Mouse (Mus musculus) adrenal gland, postnatal 36 days (tissue): ENCODE data around the gene Rcc1. TPM values are rescaled to one million over a fixed set of nuclear protein-coding genes. Genes with fewer than 3 reads are reported as not detected.

Experiments
- DNase-seq, 2 experiments: peaks; one replicate each; pipeline ENCODE4 v3.0.0; 2021; ENCODE audit warnings: mixed read lengths in 1 of 2
- long read RNA-seq, 2 experiments: library from polyadenylated mRNA; stranded (forward); transcript quantifications; one replicate each; pipeline ENCODE4 v2.0.0; 2021; ENCODE audit warnings: borderline sequencing depth in 2 of 2
- total RNA-seq, 2 experiments: library from RNA; stranded (reverse); gene quantifications; 2 replicates each; pipeline ENCODE4 v1.2.3; 2021

The Rcc1 gene
- total RNA-seq = 10 to 100 TPM; 14.7 to 16.8 TPM
- long read RNA-seq, experiment 1, transcript Rcc1-202 (10 exons, 2,285 nt) = major isoform, 20 of 33 reads
- long read RNA-seq, experiment 1, transcript Rcc1-201 (11 exons, 2,278 nt) = minor isoform, 6 of 33 reads
- long read RNA-seq, experiment 1, partial matches to known transcripts = 0 of 33 reads
- long read RNA-seq, experiment 1, other reads (novel, unspliced or antisense) = 7 of 33 reads
- long read RNA-seq, experiment 2, transcript Rcc1-202 (10 exons, 2,285 nt) = major isoform, 6 of 15 reads
- long read RNA-seq, experiment 2, partial matches to known transcripts = 5 of 15 reads
- long read RNA-seq, experiment 2, other reads (novel, unspliced or antisense) = 3 of 15 reads

GRCm38 (mm10) chr4:132353481-132353885 lies at the start of gene Rcc1:
Gene Rcc1 (minus strand): TSS chr4:132353605.
- DNase-seq = peak; percentile 91 to 92

- DNase-seq = no peak
Observed at GRCm38 (mm10) chr4:132401016-132401415, 47.6 kb upstream of the Rcc1 start.

DNA sequence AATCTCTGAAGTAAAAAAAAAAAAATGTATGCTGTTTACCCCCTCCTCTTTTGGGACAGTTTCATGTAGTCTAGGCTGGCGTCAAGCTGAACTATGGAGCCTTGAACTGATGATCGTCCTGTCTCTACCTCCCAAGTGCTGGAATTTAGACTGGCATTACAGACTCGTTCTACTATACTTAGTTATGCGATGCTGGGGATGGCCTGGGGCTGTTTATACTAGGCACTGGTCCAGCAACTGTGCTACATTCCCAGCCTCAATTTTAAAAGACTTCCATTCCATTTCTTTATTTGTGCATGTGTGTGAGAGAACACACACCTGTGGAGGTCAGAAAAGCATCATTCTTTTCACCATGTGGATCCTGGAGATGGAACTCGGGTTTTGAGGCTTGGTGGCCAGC lies 45.5 kb upstream of the Rcc1 start:
- no peak for DNase-seq

DNA sequence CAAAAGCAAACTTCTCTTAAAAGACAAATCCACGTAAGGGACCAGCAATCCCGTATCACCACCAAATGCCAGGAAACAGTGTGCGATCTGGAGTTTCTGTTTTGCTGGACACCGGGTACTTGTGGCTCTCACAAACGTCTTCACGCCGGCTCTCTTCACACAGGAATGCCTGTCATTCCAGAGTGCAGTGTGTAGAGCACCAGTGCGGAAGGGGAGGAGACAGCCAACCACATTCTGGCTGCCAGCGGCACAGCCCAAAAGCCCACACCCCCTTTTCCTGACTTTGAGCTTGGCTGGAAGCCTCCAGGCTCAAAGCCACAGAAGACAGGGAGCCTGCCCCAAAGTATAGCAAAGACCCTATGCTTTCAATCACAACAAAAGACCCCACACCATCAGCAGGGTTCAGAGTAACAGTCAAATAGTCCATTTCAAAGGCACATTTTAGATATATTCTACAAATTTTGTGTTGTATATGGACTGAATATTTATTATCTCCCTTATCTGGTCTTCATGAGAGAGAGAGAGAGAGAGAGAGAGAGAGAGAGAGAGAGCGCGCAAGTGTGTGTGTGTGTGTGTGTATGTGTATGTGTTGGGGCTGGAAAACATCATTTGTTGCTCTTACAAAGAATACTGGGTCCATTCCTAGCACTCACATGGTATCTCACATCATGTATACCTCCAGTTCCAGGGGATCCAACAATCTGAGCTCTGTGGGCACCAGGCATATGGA lies 44.8 kb upstream of the Rcc1 start:
- DNase-seq = peak; percentile 87 to 89

GRCm38 (mm10) chr4:132397120-132397519 lies 43.7 kb upstream of the Rcc1 start:
- no peak for DNase-seq

DNA sequence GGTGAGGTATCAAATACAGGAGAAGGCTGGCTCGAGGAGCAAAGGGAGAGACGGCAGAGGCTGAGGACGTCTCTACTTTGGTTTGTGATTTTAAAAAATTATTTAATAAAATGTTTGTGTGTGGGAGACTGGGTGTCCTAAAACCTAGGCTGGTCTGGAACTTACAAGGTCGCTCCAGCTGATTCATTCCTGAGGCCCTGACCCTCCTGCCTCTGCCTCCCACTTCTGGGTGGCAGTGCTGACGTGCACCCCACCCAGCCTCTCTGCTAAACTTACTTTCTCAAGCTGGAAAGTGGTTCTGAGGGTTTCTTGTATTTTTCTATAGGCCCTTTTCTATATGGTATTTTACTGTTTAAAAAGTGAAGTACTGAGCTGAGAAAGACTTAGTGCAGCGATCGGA lies 42.8 kb upstream of the Rcc1 start:
- peak; percentile 56 to 62 for DNase-seq

GRCm38 (mm10) chr4:132391063-132391740 lies 37.8 kb upstream of the Rcc1 start:
- DNase-seq = no peak

DNA sequence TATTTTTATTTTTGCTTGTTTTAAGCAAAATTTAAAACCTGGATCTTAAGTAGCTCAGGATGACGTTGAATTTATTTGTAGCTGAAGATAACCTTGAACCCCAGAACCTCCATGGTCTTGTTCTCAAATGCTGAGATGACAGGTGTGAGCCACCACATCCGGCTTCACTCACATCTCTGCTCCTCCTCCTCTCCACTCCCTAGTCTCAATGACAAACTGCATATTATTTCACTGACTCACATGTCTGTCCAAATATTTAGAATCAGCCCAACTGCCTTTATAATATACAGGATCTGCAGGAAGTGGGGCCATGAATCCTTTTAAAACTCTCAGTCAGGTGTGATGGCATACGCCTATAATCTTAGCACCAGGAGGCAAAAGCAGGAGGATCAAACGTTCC lies 35.9 kb upstream of the Rcc1 start:
- peak in 1 of 2 experiments; percentile 11 for DNase-seq

DNA sequence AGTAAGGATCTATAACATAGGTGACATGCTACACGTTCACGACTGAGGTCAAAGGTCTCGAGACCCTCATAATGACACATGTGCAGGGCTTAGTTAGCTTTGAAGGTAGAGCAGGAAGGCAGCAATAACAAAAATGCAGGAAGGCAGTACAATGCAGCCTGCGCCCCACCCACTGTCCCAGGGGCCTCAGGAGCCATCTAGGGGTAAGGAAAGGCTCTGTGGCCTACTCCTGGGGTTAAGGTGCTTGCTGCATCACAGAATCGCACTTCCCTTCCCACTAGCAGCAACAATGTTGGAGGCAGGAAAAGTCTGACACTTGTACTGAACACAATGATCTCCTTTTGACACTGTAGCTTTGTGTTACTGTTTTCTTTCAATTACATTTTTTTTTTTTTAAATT lies 34.2 kb upstream of the Rcc1 start:
- DNase-seq = peak in 1 of 2 experiments; percentile 19

DNA sequence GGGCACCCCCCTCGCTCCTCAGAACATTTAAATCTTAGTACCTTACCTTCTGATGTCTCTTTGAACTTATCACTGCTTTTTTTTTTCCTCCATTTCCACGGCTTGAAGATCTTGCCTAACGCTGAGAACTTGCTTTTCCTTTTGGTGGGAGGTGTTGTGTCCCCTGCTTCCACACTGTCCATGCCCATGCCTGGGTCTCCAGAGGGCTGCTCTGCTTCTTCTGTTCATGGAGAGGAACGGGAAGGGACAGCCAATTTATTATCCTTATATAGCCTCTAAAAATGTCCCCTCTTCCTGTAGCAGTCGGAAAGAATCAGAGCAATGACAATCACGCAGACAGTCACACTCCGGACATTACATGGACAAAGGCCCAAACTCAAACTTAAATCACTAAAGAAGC lies 33.4 kb upstream of the Rcc1 start:
- peak in 1 of 2 experiments; percentile 12 for DNase-seq

DNA sequence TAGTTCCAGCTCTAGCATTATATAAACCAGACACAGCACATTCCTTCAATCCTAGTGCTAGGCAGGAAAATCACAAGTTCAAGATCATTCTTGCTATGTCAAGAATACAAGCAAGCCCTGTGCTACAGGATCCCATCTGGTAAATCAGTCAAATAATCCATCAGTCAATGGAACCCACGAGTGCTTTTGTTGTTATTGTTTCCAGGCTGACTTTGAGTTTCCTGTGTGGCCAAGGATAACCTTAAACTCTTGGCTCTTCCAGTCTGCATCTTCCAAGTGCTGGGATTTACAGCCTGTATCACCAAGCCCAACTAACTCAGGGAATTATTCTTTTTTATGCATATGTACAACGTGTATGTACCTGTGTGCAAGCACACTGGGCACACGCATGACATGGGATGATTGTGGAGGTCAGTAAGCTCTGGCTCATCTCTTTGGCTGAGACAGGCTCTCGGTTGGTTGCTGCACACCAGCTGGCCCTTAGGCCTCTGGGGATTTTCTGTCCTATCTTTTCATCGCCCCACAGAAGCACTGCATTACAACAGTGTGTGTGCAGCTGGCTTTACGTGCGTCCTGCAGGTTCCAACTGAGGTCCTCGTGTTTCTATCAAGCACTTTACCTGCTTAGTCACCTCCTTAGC lies 32.5 kb upstream of the Rcc1 start:
- DNase-seq = no peak

DNA sequence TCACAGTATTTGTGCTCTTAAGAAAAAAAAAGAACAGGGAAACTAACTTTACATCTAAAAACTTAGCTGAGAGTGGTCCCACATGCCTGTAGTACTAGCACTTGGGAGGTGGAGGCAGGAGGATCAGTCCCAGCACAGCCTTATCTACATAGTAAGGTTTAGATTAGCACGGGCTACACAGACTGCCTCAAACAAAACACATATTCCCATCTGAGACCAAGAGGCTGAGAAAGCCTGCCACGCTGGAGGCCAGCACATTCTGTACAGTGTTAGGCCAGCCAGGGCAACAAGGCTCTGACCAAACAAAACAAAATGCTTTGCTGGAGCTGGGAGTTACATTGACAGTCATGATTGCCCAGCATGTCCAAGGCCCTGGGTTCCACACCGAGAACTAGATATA lies 30.1 kb upstream of the Rcc1 start:
- DNase-seq = no peak

DNA sequence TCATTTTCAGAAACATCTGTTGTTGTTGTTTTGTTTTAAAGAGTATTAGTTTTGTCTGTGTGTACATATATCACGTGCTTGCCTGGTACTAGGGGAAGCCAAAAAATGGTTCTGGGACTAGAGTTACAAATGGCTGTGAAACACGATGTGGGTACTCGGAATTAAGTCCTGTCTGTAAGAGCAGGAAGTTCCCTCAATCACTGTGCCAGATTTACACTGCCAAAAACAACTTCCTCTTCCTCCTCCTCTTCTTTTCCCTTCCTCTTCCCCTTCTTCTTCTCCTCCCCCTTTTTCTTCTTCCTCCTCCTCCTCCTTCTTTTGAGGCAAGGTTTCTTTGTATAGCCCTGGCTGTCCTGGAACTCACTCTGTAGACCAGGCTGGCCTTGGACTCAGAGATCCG lies 28.9 kb upstream of the Rcc1 start:
- DNase-seq = no peak

- no peak for DNase-seq
Observed at GRCm38 (mm10) chr4:132380965-132381616, 27.7 kb upstream of the Rcc1 start.

DNA sequence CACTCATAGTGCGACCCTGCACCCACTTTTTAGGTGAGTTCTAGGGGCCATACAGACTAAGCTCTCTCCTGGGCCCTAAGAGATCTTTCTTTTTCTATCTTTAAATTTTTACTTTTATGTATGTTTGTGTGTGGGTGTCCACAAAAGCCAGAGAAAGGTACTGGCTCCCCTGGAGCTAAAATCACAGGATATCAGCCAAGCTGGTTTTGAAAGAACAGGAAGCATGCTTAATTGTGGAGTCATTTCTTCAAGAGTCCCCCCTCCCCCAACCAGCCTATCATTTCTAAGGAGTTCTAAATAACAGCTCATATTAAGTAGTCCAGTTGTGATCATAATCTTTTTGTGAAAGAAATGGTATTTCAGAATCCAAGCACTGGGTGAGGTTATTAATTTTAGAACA lies 20.4 kb upstream of the Rcc1 start:
- DNase-seq = no peak

DNA sequence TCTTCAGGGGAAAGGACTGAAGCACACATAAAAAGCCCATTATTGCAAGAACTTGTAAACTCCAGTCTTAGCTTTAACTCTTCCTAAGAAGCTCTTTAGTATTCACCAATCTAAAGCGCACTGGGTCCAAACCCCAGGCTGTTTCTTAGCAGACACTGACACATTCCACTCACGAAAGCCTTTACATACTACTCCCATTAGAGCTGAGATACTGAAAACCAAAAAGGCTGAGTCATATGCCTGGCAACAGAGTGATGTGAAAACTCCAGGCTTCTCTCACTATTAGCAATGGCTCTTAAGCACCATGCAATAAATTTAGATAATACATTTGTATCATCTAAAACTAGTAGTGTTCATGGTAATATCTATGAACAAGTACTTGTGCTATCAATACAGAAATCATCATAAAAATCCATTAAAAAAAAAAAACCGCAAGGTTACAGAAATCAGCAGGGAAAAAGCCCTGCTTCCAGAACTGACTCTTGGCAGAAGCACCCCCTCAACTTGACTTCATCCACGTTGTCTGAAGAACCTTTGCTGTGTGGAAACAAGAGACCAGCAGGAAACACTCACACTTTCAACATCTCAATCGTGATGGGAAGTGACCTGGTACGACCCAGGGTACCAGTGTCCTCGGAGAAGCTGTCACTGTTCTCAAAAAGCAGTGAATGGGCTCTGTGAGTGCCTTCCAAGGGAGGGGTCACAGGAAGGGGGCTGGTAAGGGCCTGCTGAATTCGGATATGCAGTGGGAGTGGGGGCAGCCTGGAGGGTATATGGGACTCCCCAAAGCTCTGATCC lies 16.7 kb upstream of the Rcc1 start:
- no peak for DNase-seq

GRCm38 (mm10) chr4:132367480-132368201 lies 14.2 kb upstream of the Rcc1 start:
- DNase-seq = no peak

DNA sequence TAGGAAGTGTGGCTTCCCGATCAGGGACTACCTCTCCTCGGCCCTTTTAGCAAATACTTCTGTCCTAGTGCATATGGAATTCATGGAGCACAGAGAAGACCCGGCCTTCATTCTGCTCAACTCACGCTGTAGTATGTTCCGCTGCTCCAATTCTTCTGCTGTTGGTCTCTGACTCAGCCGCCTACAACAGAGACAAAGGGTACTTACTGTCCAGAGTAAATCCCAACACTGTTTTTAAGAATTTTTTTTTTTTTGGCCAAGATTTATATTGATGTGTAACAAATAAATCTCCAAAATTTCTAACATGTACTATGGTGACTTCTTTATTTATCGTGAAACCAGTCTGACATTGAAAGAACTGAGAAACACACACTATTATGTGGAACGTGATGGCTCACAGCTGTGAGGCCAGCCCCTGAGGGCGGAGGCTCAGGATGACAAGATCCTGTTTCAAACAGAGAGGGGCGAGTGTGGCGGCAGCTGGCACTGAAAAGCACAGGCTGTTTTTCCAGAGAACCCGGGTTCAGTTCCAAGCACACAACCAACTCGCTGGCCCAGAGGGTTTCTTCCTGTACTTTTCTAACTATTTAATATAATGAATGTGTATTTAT lies 12.2 kb upstream of the Rcc1 start:
- no peak for DNase-seq

GRCm38 (mm10) chr4:132363487-132363886 lies 10.1 kb upstream of the Rcc1 start:
- no peak for DNase-seq

GRCm38 (mm10) chr4:132359510-132359909 lies 6.1 kb upstream of the Rcc1 start:
- no peak for DNase-seq
